Mouse (Mus musculus) hindbrain, embryonic 12.5 days (tissue): ENCODE data around the gene Olfr193. TPM values are rescaled to one million over a fixed set of nuclear protein-coding genes. Genes with fewer than 3 reads are reported as not detected.
"Not testable (repeated sequence)": the region's sequence is repeated elsewhere in the genome, so short reads cannot be mapped to it uniquely, and the experiment has no call there.

Experiments used
- ATAC-seq: fragments of 200-750 bp; cut with Nextera tagmentation; 2 replicates; pipeline ENCODE4 v1.8.0; 2017; ENCODE audit warnings: moderate TSS enrichment; ENCODE audit not compliant: low FRiP score
- H3K27ac ChIP-seq: fragments of 300-500 bp; sonication (generic); 2 replicates; pipeline ENCODE4 v1.5.1; 2016; ENCODE audit warnings: mild to moderate bottlenecking
- H3K27me3 ChIP-seq: fragments of 300-500 bp; sonication (generic); 2 replicates; pipeline ENCODE4 v1.6.1; 2016; ENCODE audit warnings: mild to moderate bottlenecking
- H3K36me3 ChIP-seq: fragments of 300-500 bp; sonication (generic); 2 replicates; pipeline ENCODE4 v1.6.1; 2016; ENCODE audit warnings: mild to moderate bottlenecking
- H3K4me1 ChIP-seq: fragments of 300-500 bp; sonication (generic); 2 replicates; pipeline ENCODE4 v1.6.1; 2016
- H3K4me2 ChIP-seq: fragments of 300-500 bp; sonication (generic); replicated peaks from 2 replicates; pipeline ENCODE4 v1.6.1; 2016; ENCODE audit warnings: mild to moderate bottlenecking
- H3K4me3 ChIP-seq: fragments of 300-500 bp; sonication (generic); 2 replicates; pipeline ENCODE4 v1.5.1; 2016; ENCODE audit warnings: mild to moderate bottlenecking
- H3K9ac ChIP-seq: fragments of 300-500 bp; sonication (generic); 2 replicates; pipeline ENCODE4 v1.6.1; 2016; ENCODE audit warnings: mild to moderate bottlenecking, moderate library complexity
- H3K9me3 ChIP-seq: fragments of 300-500 bp; sonication (generic); replicated peaks from 2 replicates; pipeline ENCODE4 v1.6.1; 2016; ENCODE audit warnings: mild to moderate bottlenecking
- WGBS: fragments of 180-500 bp; shearing (Covaris S2); methylation state at CpG from one replicate; pipeline ENCODE4 v1.1.7; 2016; 5-methylcytosine and 5-hydroxymethylcytosine counted together
- polyA plus RNA-seq: library from polyadenylated mRNA; unstranded; fragments of >200 nt; fragmentation: Nextera tagmentation; extraction: Ambion mirVana; gene quantifications from 2 replicates; pipeline ENCODE4 v1.2.1, GENCODE M21; 2016

Gene Olfr193
- polyA plus RNA-seq, 1 experiment from 2014 or later, result not detected

DNA sequence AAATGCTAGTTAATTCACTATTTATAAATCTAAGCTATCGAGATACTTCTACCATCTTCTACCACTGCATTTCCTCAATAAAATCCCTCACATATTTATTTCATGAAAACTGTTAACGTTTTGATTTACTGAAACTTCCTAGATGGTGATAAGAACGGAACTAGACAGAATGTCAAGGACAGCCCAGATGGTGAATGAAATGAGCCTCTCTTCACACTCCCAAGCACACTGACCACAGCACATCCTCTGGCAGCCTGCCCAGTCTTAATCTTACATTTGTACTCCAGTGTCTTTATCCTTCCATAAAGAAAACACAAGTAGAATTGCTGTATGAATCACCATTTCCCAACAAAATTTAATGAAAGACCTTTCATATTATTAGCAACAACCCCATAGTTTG, 49.3 kb downstream of the Olfr193 start:
- not testable (repeated sequence) for H3K9ac ChIP-seq, H3K36me3 ChIP-seq, H3K4me1 ChIP-seq, H3K4me2 ChIP-seq, H3K9me3 ChIP-seq, H3K27ac ChIP-seq, H3K27me3 ChIP-seq, ATAC-seq, H3K4me3 ChIP-seq
- WGBS, result 83% methylated on average over 3 of the region's 3 CpGs

Other genes with a start within 250 kb of the Olfr193 start
- not detected in 2 replicates for gene Olfr177, start 237.1 kb downstream of the Olfr193 start, polyA plus RNA-seq
- gene Olfr178, start 219.8 kb downstream of the Olfr193 start, polyA plus RNA-seq, result not detected in 2 replicates
- not detected in 2 replicates for gene Olfr181, start 183.1 kb downstream of the Olfr193 start, polyA plus RNA-seq
- not detected in 2 replicates for gene Olfr180, start 182.5 kb downstream of the Olfr193 start, polyA plus RNA-seq
- gene Olfr183, start 116.5 kb downstream of the Olfr193 start, polyA plus RNA-seq, result not detected in 2 replicates
- gene Olfr186, start 81.6 kb downstream of the Olfr193 start, polyA plus RNA-seq, result not detected in 2 replicates
- gene Olfr187, start 72.1 kb downstream of the Olfr193 start, polyA plus RNA-seq, result not detected in 2 replicates
- gene Olfr190, start 33.9 kb downstream of the Olfr193 start, polyA plus RNA-seq, result not detected in 2 replicates
- not detected in 2 replicates for gene Olfr191, start 22.1 kb downstream of the Olfr193 start, polyA plus RNA-seq
- gene Olfr194, start 9.2 kb upstream of the Olfr193 start, polyA plus RNA-seq, result not detected in 2 replicates
- not detected in 2 replicates for gene Olfr195, start 35.2 kb upstream of the Olfr193 start, polyA plus RNA-seq
- gene Olfr196, start 58.6 kb upstream of the Olfr193 start, polyA plus RNA-seq, result not detected in 2 replicates
- gene Olfr198, start 91.7 kb upstream of the Olfr193 start, polyA plus RNA-seq, result not detected in 2 replicates
- not detected in 2 replicates for gene Olfr199, start 107.9 kb upstream of the Olfr193 start, polyA plus RNA-seq
- gene Olfr201, start 160.8 kb upstream of the Olfr193 start, polyA plus RNA-seq, result not detected in 2 replicates
- gene Olfr202, start 174.9 kb upstream of the Olfr193 start, polyA plus RNA-seq, result not detected in 2 replicates
- gene Olfr203, start 187.0 kb upstream of the Olfr193 start, polyA plus RNA-seq, result not detected in 2 replicates
- gene Olfr204, start 206.4 kb upstream of the Olfr193 start, polyA plus RNA-seq, result not detected in 2 replicates
- not detected in 2 replicates for gene Olfr205, start 219.3 kb upstream of the Olfr193 start, polyA plus RNA-seq
- not detected in 2 replicates for gene Olfr206, start 237.4 kb upstream of the Olfr193 start, polyA plus RNA-seq